Mouse (Mus musculus) lung, adult 2 months (tissue): ENCODE measurements around the gene Pcyt1a.

Experiments
- CTCF ChIP-seq: fragments of 200-500 bp; IDR thresholded peaks from 2 replicates; pipeline ENCODE4 v1.5.1; 2011; ENCODE audit warnings: mild to moderate bottlenecking, low read length, control low read depth; ENCODE audit not compliant: insufficient read depth
- POLR2A ChIP-seq: fragments of 200-500 bp; IDR thresholded peaks from 2 replicates; pipeline ENCODE4 v1.6.1; 2011; ENCODE audit warnings: low read depth, mild to moderate bottlenecking, control low read depth, low read length, borderline replicate concordance; ENCODE audit errors: extremely low read depth

DNA sequence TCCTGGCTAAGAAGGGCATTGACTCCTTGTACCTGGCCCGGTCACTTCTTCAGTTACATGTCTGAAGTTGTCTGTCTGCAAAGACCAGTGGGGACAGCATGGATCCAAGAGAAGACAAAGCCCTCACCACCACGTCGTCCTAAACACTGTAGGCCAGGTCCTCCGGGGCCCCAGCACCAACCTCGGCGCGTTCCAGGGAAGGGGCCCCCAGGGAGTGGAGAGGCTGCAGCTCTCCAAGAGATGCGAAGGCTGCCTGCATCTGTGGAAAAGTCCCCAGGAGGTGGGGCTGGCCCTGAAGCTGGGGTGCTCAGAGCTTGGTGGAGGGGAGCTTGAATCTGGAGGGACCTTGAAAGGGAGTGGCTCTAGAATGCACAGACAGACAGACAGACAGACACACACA lies 75.6 kb downstream of the Pcyt1a start:
- TF ChIP-seq POLR2A: no peak
- TF ChIP-seq CTCF: no peak
